Mouse (Mus musculus) hindbrain, postnatal 0 days (tissue): ENCODE measurements around the gene Dab1. TPM values are rescaled to one million over a fixed set of nuclear protein-coding genes. Genes with fewer than 3 reads are reported as not detected.

Source experiments
- ATAC-seq: fragments of 200-750 bp; cut with Nextera tagmentation; 2 replicates; pipeline ENCODE4 v1.8.0; 2017; ENCODE audit warnings: mild to moderate bottlenecking, moderate TSS enrichment, moderate library complexity
- DNase-seq: peaks from one replicate; pipeline ENCODE4 v3.0.0-alpha.2; 2015; ENCODE audit warnings: low spot score
- H3K27ac ChIP-seq: fragments of 300-500 bp; sonication (generic); 2 replicates; pipeline ENCODE4 v1.5.1; 2014; ENCODE audit warnings: mild to moderate bottlenecking
- H3K27me3 ChIP-seq: fragments of 300-500 bp; sonication (generic); 2 replicates; pipeline ENCODE4 v1.6.1; 2014; ENCODE audit warnings: low read length, mixed read lengths; ENCODE audit not compliant: insufficient read depth
- H3K36me3 ChIP-seq: fragments of 300-500 bp; sonication (generic); 2 replicates; pipeline ENCODE4 v1.6.1; 2014; ENCODE audit warnings: low read length, mixed read lengths; ENCODE audit not compliant: insufficient read depth
- H3K4me1 ChIP-seq: fragments of 300-500 bp; sonication (generic); 2 replicates; pipeline ENCODE4 v1.6.1; 2014; ENCODE audit warnings: antibody characterized with exemption, low read length, mixed read lengths; ENCODE audit not compliant: insufficient read depth
- H3K4me2 ChIP-seq: fragments of 300-500 bp; sonication (generic); 2 replicates; pipeline ENCODE4 v1.6.1; 2014; ENCODE audit warnings: low read depth, mild to moderate bottlenecking, low read length, moderate library complexity, mixed read lengths
- H3K4me3 ChIP-seq: fragments of 300-500 bp; sonication (generic); 2 replicates; pipeline ENCODE4 v1.5.1; 2014; ENCODE audit warnings: low read length
- H3K9ac ChIP-seq: fragments of 300-500 bp; sonication (generic); replicated peaks from 2 replicates; pipeline ENCODE4 v1.6.1; 2014; ENCODE audit warnings: mild to moderate bottlenecking, low read length, moderate library complexity, mixed read lengths
- H3K9me3 ChIP-seq: fragments of 300-500 bp; sonication (generic); 2 replicates; pipeline ENCODE4 v1.6.1; 2016; ENCODE audit warnings: low read length, mixed read lengths
- CTCF ChIP-seq: IDR thresholded peaks from 2 replicates; pipeline ENCODE4 v1.5.1; 2016; ENCODE audit warnings: antibody characterized with exemption, control low read depth, low read depth
- WGBS: fragments of 180-500 bp; shearing (Covaris S2); extraction: QIAGEN DNeasy Blood & Tissue Kit; methylation state at CpG from one replicate; pipeline ENCODE4 v1.1.7; 2014; 5-methylcytosine and 5-hydroxymethylcytosine counted together
- polyA plus RNA-seq: library from polyadenylated mRNA; unstranded; fragments of >200 nt; fragmentation: Nextera tagmentation; extraction: Ambion mirVana; gene quantifications from 2 replicates; pipeline ENCODE4 v1.2.1, GENCODE M21; 2015
- total RNA-seq: library from RNA; depleted of rRNA; stranded (reverse); fragments of >200 nt; gene quantifications from 2 replicates; pipeline ENCODE4 v1.2.3, GENCODE M21; 2014

Dab1 gene
- total and polyA plus RNA-seq, 2 experiments from 2014 or later: 38.2 to 76.2 TPM

- Histone ChIP-seq H3K27ac (no peak overlapping the region), H3K36me3 (no peaks in the 10 kb centered on the region), H3K9me3 (no peaks in the 10 kb centered on the region), H3K4me1 (no peaks in the 10 kb centered on the region), H3K9ac (no peak overlapping the region), H3K4me2 (no peak overlapping the region), H3K27me3 (no peaks in the 10 kb centered on the region), H3K4me3 (no peak overlapping the region)
- DNase-seq (peak; percentile 75), ATAC-seq (no peak)
- 77% methylated on average over 1 of the region's 1 CpGs for WGBS
- no peak for TF ChIP-seq CTCF
These were observed 458.6 kb downstream of the Dab1 start for GRCm38 (mm10) chr4:104077771-104078170.

GRCm38 (mm10) chr4:104106299-104106698 lies 487.1 kb downstream of the Dab1 start:
- H3K4me1 ChIP-seq: no peaks in the 10 kb centered on the region
- no peak for TF ChIP-seq CTCF
- no peaks in the 10 kb centered on the region for H3K27me3 ChIP-seq
- H3K27ac ChIP-seq: no peak overlapping the region
- DNase-seq (no peak), ATAC-seq (no peak)
- H3K9ac ChIP-seq: no peak overlapping the region
- H3K36me3 ChIP-seq: no peaks in the 10 kb centered on the region
- 64% methylated on average over 6 of the region's 6 CpGs for WGBS
- H3K4me2 ChIP-seq: no peak overlapping the region
- H3K4me3 ChIP-seq: no peak overlapping the region
- H3K9me3 ChIP-seq: no peaks in the 10 kb centered on the region

GRCm38 (mm10) chr4:104111614-104112013 lies 492.5 kb downstream of the Dab1 start:
- H3K4me3 ChIP-seq: no peak overlapping the region
- H3K36me3 ChIP-seq: no peaks in the 10 kb centered on the region
- no peak for DNase-seq
- no peaks in the 10 kb centered on the region for H3K27me3 ChIP-seq
- H3K4me1 ChIP-seq: peaks cover 4% of the 10 kb centered on the region; the same call in 1 of the 2 replicates
- no peak for ATAC-seq
- no peaks in the 10 kb centered on the region for H3K9me3 ChIP-seq
- no peak overlapping the region for H3K27ac ChIP-seq
- TF ChIP-seq CTCF: no peak
- no peak overlapping the region for H3K9ac ChIP-seq
- no peak overlapping the region for H3K4me2 ChIP-seq

GRCm38 (mm10) chr4:104113209-104114005 lies 494.2 kb downstream of the Dab1 start:
- H3K9ac ChIP-seq: no peak overlapping the region
- H3K4me1 ChIP-seq: peaks cover 4% of the 10 kb centered on the region; the same call in 1 of the 2 replicates
- H3K27me3 ChIP-seq: no peaks in the 10 kb centered on the region
- no peaks in the 10 kb centered on the region for H3K9me3 ChIP-seq
- H3K36me3 ChIP-seq: no peaks in the 10 kb centered on the region
- H3K4me3 ChIP-seq: no peak overlapping the region
- no peak for ATAC-seq
- no peak for TF ChIP-seq CTCF
- no peak for DNase-seq
- no peak overlapping the region for H3K4me2 ChIP-seq
- 54% methylated on average over 13 of the region's 13 CpGs for WGBS
- no peak overlapping the region for H3K27ac ChIP-seq

- Histone ChIP-seq H3K9me3 (no peaks in the 10 kb centered on the region), H3K27ac (no peak overlapping the region), H3K9ac (no peak overlapping the region), H3K4me1 (peaks cover 4% of the 10 kb centered on the region; the same call in 1 of the 2 replicates), H3K4me3 (no peak overlapping the region), H3K4me2 (no peak overlapping the region), H3K36me3 (no peaks in the 10 kb centered on the region), H3K27me3 (no peaks in the 10 kb centered on the region)
- 53% methylated on average over 6 of the region's 6 CpGs for WGBS
- no peak for TF ChIP-seq CTCF
- ATAC-seq (no peak), DNase-seq (no peak)
These were observed 494.8 kb downstream of the Dab1 start for GRCm38 (mm10) chr4:104114006-104114361.

- no peak overlapping the region for H3K4me2 ChIP-seq
- no peak for DNase-seq
- H3K36me3 ChIP-seq: no peaks in the 10 kb centered on the region
- WGBS: 82% methylated on average over 4 of the region's 4 CpGs
- no peaks in the 10 kb centered on the region for H3K9me3 ChIP-seq
- H3K27ac ChIP-seq: no peak overlapping the region
- no peaks in the 10 kb centered on the region for H3K4me1 ChIP-seq
- H3K9ac ChIP-seq: no peak overlapping the region
- no peak overlapping the region for H3K4me3 ChIP-seq
- no peak for TF ChIP-seq CTCF
- ATAC-seq: no peak
- H3K27me3 ChIP-seq: no peaks in the 10 kb centered on the region
These were observed 500.9 kb downstream of the Dab1 start for GRCm38 (mm10) chr4:104120108-104120507.

- H3K9me3 ChIP-seq: no peaks in the 10 kb centered on the region
- no peaks in the 10 kb centered on the region for H3K4me1 ChIP-seq
- no peak for TF ChIP-seq CTCF
- no peaks in the 10 kb centered on the region for H3K36me3 ChIP-seq
- no peak overlapping the region for H3K4me2 ChIP-seq
- no peak overlapping the region for H3K4me3 ChIP-seq
- no peak for DNase-seq
- 65% methylated on average over 5 of the region's 5 CpGs for WGBS
- ATAC-seq: no peak
- no peak overlapping the region for H3K9ac ChIP-seq
- H3K27ac ChIP-seq: no peak overlapping the region
- H3K27me3 ChIP-seq: no peaks in the 10 kb centered on the region
These were observed 502.8 kb downstream of the Dab1 start for GRCm38 (mm10) chr4:104121959-104122358.
